Mouse (Mus musculus) bone marrow, adult 2 months (tissue): ENCODE measurements around the gene Sik1.

ENCODE experiments used
- CTCF ChIP-seq: fragments of 200-500 bp; IDR thresholded peaks from 2 replicates; pipeline ENCODE4 v1.5.1; 2011; ENCODE audit warnings: low read length, control low read depth; ENCODE audit not compliant: control insufficient read depth, insufficient read depth
- POLR2A ChIP-seq: fragments of 200-500 bp; IDR thresholded peaks from 2 replicates; pipeline ENCODE4 v1.6.1; 2011; ENCODE audit warnings: low read depth, mild to moderate bottlenecking, control low read depth, low read length, borderline replicate concordance; ENCODE audit not compliant: control insufficient read depth

DNA sequence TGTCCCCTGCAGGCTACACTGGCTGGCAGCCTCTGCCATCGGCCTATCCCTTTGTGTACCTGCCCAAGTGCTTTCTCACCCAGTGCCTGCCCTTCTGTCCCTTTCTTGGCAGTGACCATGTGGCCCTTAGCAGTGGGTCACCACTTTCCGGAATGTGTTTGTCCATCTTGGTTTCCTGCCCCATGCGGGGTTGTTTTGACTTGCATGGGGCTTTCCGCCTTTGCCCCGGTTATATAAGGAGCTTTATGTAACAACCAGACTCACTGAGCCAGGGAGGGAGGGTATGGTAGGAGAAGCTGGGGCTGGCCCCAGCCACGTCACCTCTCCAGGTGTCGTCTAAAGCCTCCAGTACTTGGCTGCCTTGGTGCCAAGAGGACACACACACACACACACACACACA is 48.4 kb upstream of the Sik1 start:
- TF ChIP-seq POLR2A (no peak), CTCF (no peak)
